9 mouse cellular contexts compared by ENCODE assay signal in the genomic region with DNA sequence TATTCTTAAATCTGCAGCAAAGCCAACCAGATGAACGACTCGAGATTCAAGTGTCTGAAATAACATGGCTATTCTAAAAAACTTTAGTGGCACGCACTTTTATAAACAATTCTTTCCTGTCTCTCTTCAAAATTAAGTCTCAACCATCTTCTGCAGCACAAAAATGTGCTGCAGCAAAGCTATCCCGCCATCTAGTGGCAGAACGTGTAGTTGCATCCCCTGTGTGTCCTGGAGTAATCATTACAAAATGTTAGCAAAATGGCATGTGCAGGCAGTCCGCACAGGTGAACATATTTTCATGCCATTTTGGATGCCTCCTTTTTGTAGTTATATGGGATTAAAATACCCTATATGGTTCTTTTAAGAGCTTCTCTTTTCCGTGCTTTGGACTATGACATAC.
DNase-seq lines count a peak whose midpoint lies in the region; ATAC-seq and TF ChIP-seq lines count a peak whose summit lies in the region.
"Had no signal": no experiment of that assay in that cellular context is flagged by ENCODE, and none has a peak within 500 bp of the region (broad histone marks: within the 10 kb centered on the region; RNA-seq: fewer than 3 reads in every experiment).

No protein-coding gene starts in this region.

- TF ChIP-seq EP300 in heart, adult 2 months (IDR thresholded peaks at IDR 0.05; ENCODE audit: insufficient read depth, low read depth, low read length) = 0 out of 2 replicates have a peak, but pooled peaks have one; percentile 37

- no peak overlapping the region for H3K27ac ChIP-seq in heart, adult 2 months
- no peak overlapping the region for H3K27ac ChIP-seq in heart, embryonic 10.5 days
- no peak overlapping the region for H3K27ac ChIP-seq in embryonic facial prominence, embryonic 14.5 days (replicated peaks; ENCODE audit: low read depth, low read length)
- no peak overlapping the region for H3K27ac ChIP-seq in left cerebral cortex, adult 2 months
- H3K27ac ChIP-seq in midbrain, embryonic 12.5 days (replicated peaks) = no peak overlapping the region

- ATAC-seq in embryonic facial prominence, embryonic 14.5 days (ENCODE audit: low read depth) = no peak
- peak; percentile 64 to 75; a peak in 3 of 4 replicates for ATAC-seq in hematopoietic stem cell, adult 5-6 weeks (replicated peaks in 1 of 2; ENCODE audit: insufficient read depth in 1 of 2, low FRiP score in 2 of 2, low TSS enrichment in 1 of 2, low read depth in 1 of 2, poor library complexity in 2 of 2, severe bottlenecking in 2 of 2)
- 0 out of 2 replicates have a peak, but pooled peaks have one; percentile 38 for ATAC-seq in midbrain, embryonic 12.5 days (ENCODE audit: low FRiP score, low read depth)

- no peaks in the 10 kb centered on the region for H3K27me3 ChIP-seq in heart, adult 2 months (ENCODE audit: control insufficient read depth, insufficient read depth, low read length)
- H3K27me3 ChIP-seq in heart, embryonic 10.5 days (ENCODE audit: insufficient read depth, poor library complexity, severe bottlenecking) = no peaks in the 10 kb centered on the region
- no peaks in the 10 kb centered on the region for H3K27me3 ChIP-seq in embryonic facial prominence, embryonic 14.5 days (replicated peaks; ENCODE audit: control insufficient read depth, insufficient read depth, low read length)
- no peaks in the 10 kb centered on the region for H3K27me3 ChIP-seq in midbrain, embryonic 12.5 days

- WGBS in heart, adult 2 months = 17% methylated on average over 7 of the region's 7 CpGs
- 22% methylated on average over 7 of the region's 7 CpGs for WGBS in heart, embryonic 10.5 days
- WGBS in embryonic facial prominence, embryonic 14.5 days = 15% methylated on average over 7 of the region's 7 CpGs
- WGBS in midbrain, embryonic 12.5 days = 20% methylated on average over 7 of the region's 7 CpGs

- peak; percentile 95 for TF ChIP-seq CTCF in heart, adult 2 months (IDR thresholded peaks at IDR 0.05)
- peak; percentile 96 for TF ChIP-seq CTCF in left cerebral cortex, adult 2 months (IDR thresholded peaks at IDR 0.05)

- H3K4me2 ChIP-seq in embryonic facial prominence, embryonic 14.5 days (ENCODE audit: low read depth, low read length) = no peak overlapping the region
- no peak overlapping the region for H3K4me2 ChIP-seq in midbrain, embryonic 12.5 days (replicated peaks)

- TF ChIP-seq POLR2A in heart, adult 2 months (IDR thresholded peaks at IDR 0.05; ENCODE audit: insufficient read depth, low read depth, low read length) = no peak

- no peak overlapping the region for H3K9ac ChIP-seq in heart, adult 2 months (ENCODE audit: low read depth, low read length)
- no peak overlapping the region for H3K9ac ChIP-seq in embryonic facial prominence, embryonic 14.5 days (ENCODE audit: low read depth, low read length)
- no peak overlapping the region for H3K9ac ChIP-seq in midbrain, embryonic 12.5 days (replicated peaks)

- no peaks in the 10 kb centered on the region for H3K36me3 ChIP-seq in heart, adult 2 months (ENCODE audit: control insufficient read depth, insufficient read depth, low read length)
- no peaks in the 10 kb centered on the region for H3K36me3 ChIP-seq in heart, embryonic 10.5 days
- H3K36me3 ChIP-seq in embryonic facial prominence, embryonic 14.5 days (ENCODE audit: control insufficient read depth, insufficient read depth, low read length) = no peaks in the 10 kb centered on the region
- H3K36me3 ChIP-seq in midbrain, embryonic 12.5 days = no peaks in the 10 kb centered on the region

- H3K4me3 ChIP-seq in heart, adult 2 months = no peak overlapping the region
- H3K4me3 ChIP-seq in heart, embryonic 10.5 days = no peak overlapping the region
- no peak overlapping the region for H3K4me3 ChIP-seq in embryonic facial prominence, embryonic 14.5 days (ENCODE audit: low read depth, low read length)
- no peak overlapping the region for H3K4me3 ChIP-seq in left cerebral cortex, adult 2 months
- H3K4me3 ChIP-seq in midbrain, embryonic 12.5 days = no peak overlapping the region
- H3K4me3 ChIP-seq: myocyte had no signal

- peak; percentile 46 to 79 for DNase-seq in heart, adult 2 months
- DNase-seq in heart, embryonic 10.5 days (ENCODE audit: low spot score) = no peak
- DNase-seq in adrenal gland, postnatal 36 days = peak; percentile 82 to 83
- DNase-seq in embryonic facial prominence, embryonic 14.5 days (ENCODE audit: low spot score) = peak; percentile 81
- DNase-seq in left cerebral cortex, adult 2 months (ENCODE audit: extremely low spot score in 1 of 2, low spot score in 2 of 2) = peak; percentile 73 to 83
- peak; percentile 31 to 73 for DNase-seq in spleen, postnatal 4 days (ENCODE audit: low spot score in 2 of 2)

- intact Hi-C loops in heart, adult 2 months (cut with DNase I) = loop anchor here (1.0 to 5.0 kb wide), 2 partner anchors 457 to 546 kb away; no protein-coding TSS in a partner anchor
- intact Hi-C loops in left cerebral cortex, adult 2 months (cut with DNase I) = loop anchor here (1.0 to 5.0 kb wide), 2 partner anchors 457 to 546 kb away; no protein-coding TSS in a partner anchor

- no peaks in the 10 kb centered on the region for H3K9me3 ChIP-seq in heart, embryonic 10.5 days
- H3K9me3 ChIP-seq in embryonic facial prominence, embryonic 14.5 days (ENCODE audit: control insufficient read depth, low read length) = no peaks in the 10 kb centered on the region
- H3K9me3 ChIP-seq in midbrain, embryonic 12.5 days = no peaks in the 10 kb centered on the region

- H3K79me2 ChIP-seq in heart, adult 2 months (replicated peaks; ENCODE audit: control insufficient read depth, insufficient read depth, low read length) = no peaks in the 10 kb centered on the region

- H3K4me1 ChIP-seq in heart, adult 2 months (ENCODE audit: control insufficient read depth, insufficient read depth, low read length) = no peaks in the 10 kb centered on the region
- no peaks in the 10 kb centered on the region for H3K4me1 ChIP-seq in heart, embryonic 10.5 days
- H3K4me1 ChIP-seq in embryonic facial prominence, embryonic 14.5 days (ENCODE audit: control insufficient read depth, insufficient read depth, low read length) = no peaks in the 10 kb centered on the region
- H3K4me1 ChIP-seq in midbrain, embryonic 12.5 days = no peaks in the 10 kb centered on the region
